Mouse (Mus musculus) testis, adult 2 months (tissue): Measurements from ENCODE around the gene Casp2. TPM values are rescaled to one million over a fixed set of nuclear protein-coding genes. Genes with fewer than 3 reads are reported as not detected.
A peak's percentile ranks its signal among the peaks of the same experiment; 100 is the strongest.

Experiments used
- H3K27ac ChIP-seq: fragments of 200-500 bp; 2 replicates; pipeline ENCODE4 v1.5.1; 2012; ENCODE audit warnings: low read depth, low read length; ENCODE audit not compliant: control insufficient read depth, insufficient read depth
- H3K27me3 ChIP-seq: fragments of 200-500 bp; 2 replicates; pipeline ENCODE4 v1.6.1; 2012; ENCODE audit warnings: mild to moderate bottlenecking, low read length, moderate library complexity; ENCODE audit not compliant: control insufficient read depth, insufficient read depth
- H3K36me3 ChIP-seq: fragments of 200-500 bp; 2 replicates; pipeline ENCODE4 v1.6.1; 2012; ENCODE audit warnings: mild to moderate bottlenecking, low read length; ENCODE audit not compliant: control insufficient read depth, insufficient read depth
- H3K4me1 ChIP-seq: fragments of 200-500 bp; 2 replicates; pipeline ENCODE4 v1.6.1; 2012; ENCODE audit warnings: low read length; ENCODE audit not compliant: control insufficient read depth, insufficient read depth
- H3K4me3 ChIP-seq: fragments of 200-500 bp; 2 replicates; pipeline ENCODE4 v1.5.1; 2012; ENCODE audit warnings: low read depth, mild to moderate bottlenecking, low read length, moderate library complexity, mixed read lengths; ENCODE audit not compliant: control insufficient read depth
- CTCF ChIP-seq: fragments of 200-500 bp; IDR thresholded peaks from 2 replicates; pipeline ENCODE4 v1.5.1; 2012; ENCODE audit warnings: low read depth, mild to moderate bottlenecking, inconsistent platforms, low read length, moderate library complexity; ENCODE audit not compliant: control insufficient read depth, insufficient read depth, insufficient replicate concordance
- POLR2A ChIP-seq: fragments of 200-500 bp; IDR thresholded peaks from 2 replicates; pipeline ENCODE4 v1.6.1; 2012; ENCODE audit warnings: low read depth, mild to moderate bottlenecking, inconsistent platforms, low read length, moderate library complexity; ENCODE audit not compliant: control insufficient read depth
- polyA plus RNA-seq: library from polyadenylated mRNA; depleted of rRNA; stranded (reverse); fragments of >200 nt; gene quantifications from 2 replicates; pipeline ENCODE4 v1.2.3, GENCODE M21; 2012

The Casp2 gene
- polyA plus RNA-seq, 1 experiment, result 10.4 TPM

GRCm38 (mm10) chr6:42257303-42257863 lies 7.4 kb upstream of the Casp2 start:
- TF ChIP-seq CTCF (peak; percentile 53; the same call in 1 of the 2 replicates), POLR2A (no peak)
- H3K36me3 ChIP-seq, result no peaks in the 10 kb centered on the region
- H3K4me3 ChIP-seq, result no peak overlapping the region
- peaks cover 4% of the 10 kb centered on the region; the same call in 1 of the 2 replicates for H3K4me1 ChIP-seq
- no peaks in the 10 kb centered on the region for H3K27me3 ChIP-seq
- no peak overlapping the region for H3K27ac ChIP-seq

GRCm38 (mm10) chr6:42260430-42260829 lies 4.4 kb upstream of the Casp2 start:
- Histone ChIP-seq H3K4me3 (no peak overlapping the region), H3K27me3 (no peaks in the 10 kb centered on the region), H3K27ac (no peak overlapping the region), H3K36me3 (no peaks in the 10 kb centered on the region), H3K4me1 (peaks cover 13% of the 10 kb centered on the region)
- TF ChIP-seq CTCF, result no peak
- no peak for TF ChIP-seq POLR2A

DNA sequence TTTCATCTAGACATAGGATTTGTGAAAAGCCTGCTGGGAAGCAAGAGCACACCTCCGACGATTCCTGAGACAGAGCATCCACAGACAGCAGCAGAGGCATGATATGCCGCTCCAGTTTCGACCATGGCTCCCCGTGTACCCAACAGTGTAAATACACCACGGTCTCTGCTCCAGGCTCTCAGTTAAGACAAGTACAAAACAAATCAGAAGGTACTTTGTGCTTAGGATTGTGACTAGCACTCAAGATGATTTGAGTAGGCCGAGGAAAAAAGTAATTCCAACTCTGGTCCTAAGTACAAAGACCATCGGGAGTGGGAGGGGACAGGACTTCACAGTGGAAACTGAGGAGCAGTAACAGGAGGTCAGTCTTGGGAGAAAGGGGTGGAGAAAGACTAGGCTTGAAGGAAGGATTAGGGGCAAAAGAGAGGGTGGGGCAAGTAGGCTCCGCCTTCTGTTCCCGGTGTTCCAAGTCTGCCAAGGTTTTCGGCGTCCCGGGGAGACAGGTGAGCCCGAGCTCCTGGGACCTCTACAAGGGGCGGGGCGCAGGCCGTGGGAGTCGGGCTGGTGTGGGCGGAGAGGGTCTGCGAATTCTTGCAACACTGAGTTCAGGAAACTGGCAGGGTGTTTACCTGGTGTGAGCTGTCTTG lies 3.1 kb upstream of the Casp2 start, which contains the start of gene Tmem139:
Tmem139 (plus strand) TSS at position 447 of the 647 bp plus-strand sequence.
- H3K36me3 ChIP-seq, result no peaks in the 10 kb centered on the region
- peaks cover 15% of the 10 kb centered on the region for H3K4me1 ChIP-seq
- H3K4me3 ChIP-seq, result no peak within 1 kb of the TSS; the same call in 1 of the 2 replicates
- H3K27me3 ChIP-seq, result no peaks in the 10 kb centered on the region
- no peak within 1 kb of the TSS for H3K27ac ChIP-seq
- TF ChIP-seq CTCF (no peak), POLR2A (no peak)

DNA sequence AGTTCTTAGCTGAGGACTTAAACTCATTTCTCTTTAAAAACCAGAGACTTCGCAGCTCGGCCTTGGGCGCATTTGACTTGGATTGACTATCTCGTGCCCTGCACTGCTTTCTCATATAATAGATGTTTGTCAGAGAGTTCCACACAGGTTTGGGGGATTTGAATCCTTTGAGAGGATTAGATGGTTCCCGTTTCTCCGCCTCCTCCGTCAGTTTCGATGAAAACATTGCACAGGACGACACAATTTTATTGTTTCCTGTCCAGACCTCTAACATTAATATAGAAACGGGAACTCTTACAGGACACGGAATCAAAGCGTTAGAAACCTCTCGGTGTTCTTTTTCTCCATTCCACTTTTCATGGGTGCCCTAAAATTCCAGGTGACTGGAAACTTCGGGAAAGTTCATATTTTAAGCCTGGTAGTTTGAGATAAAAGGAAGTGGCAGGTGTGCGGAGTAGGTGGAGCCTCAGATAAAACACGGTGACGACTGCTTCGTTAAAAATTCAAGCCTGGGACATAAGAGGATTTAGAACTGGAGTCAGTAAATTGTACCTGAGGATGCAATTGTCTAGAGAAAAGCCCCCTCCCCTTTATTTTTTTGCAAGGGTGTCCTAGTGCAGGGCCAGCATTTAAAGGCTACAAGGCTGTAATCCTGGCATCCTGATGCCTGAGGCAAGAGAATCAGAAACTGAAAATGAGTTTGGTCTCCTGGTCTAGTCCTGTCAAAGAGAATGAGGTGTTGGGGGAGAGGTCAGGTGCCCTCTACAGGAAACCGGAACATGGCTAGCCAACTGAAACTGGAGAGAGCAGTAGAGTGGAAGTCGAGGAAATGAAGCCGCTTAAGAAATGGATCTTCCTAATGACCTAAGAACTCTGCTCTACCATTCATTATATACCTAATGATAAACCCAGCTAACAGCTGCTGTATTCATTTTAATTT lies 876 bp downstream of the Casp2 start:
- Histone ChIP-seq H3K27me3 (no peaks in the 10 kb centered on the region), H3K27ac (peak overlapping the region; percentile 57; the same call in 1 of the 2 replicates), H3K4me3 (peak overlapping the region; percentile 88), H3K4me1 (peaks cover 15% of the 10 kb centered on the region), H3K36me3 (peaks cover 2% of the 10 kb centered on the region; the same call in 1 of the 2 replicates)
- TF ChIP-seq POLR2A, result no peak
- no peak for TF ChIP-seq CTCF

GRCm38 (mm10) chr6:42270817-42271216 lies 6.0 kb downstream of the Casp2 start:
- H3K27ac ChIP-seq, result no peak overlapping the region
- peaks cover 3% of the 10 kb centered on the region for H3K36me3 ChIP-seq
- H3K27me3 ChIP-seq, result no peaks in the 10 kb centered on the region
- H3K4me3 ChIP-seq, result no peak overlapping the region
- TF ChIP-seq CTCF (no peak), POLR2A (no peak)
- H3K4me1 ChIP-seq, result peaks cover 2% of the 10 kb centered on the region; the same call in 1 of the 2 replicates

GRCm38 (mm10) chr6:42276151-42276550 lies 11.4 kb downstream of the Casp2 start:
- H3K36me3 ChIP-seq, result peaks cover 3% of the 10 kb centered on the region
- no peak overlapping the region for H3K27ac ChIP-seq
- no peak overlapping the region for H3K4me3 ChIP-seq
- TF ChIP-seq POLR2A, result no peak
- no peak for TF ChIP-seq CTCF
- no peaks in the 10 kb centered on the region for H3K27me3 ChIP-seq
- H3K4me1 ChIP-seq, result no peaks in the 10 kb centered on the region
